Mouse (Mus musculus): ENCODE measurements around the gene Ccnb3.
"Not testable (repeated sequence)": the region's sequence is repeated elsewhere in the genome, so short reads cannot be mapped to it uniquely, and the experiment has no call there.

Ccnb3 gene

GRCm38 (mm10) chrX:7041519-7041918 is at the start of gene Ccnb3:
Ccnb3 (minus strand) TSS chrX:7041619.
- DNase-seq (ENCODE audit: low read depth, low spot score) = no peak

GRCm38 (mm10) chrX:7090323-7090722 is 48.9 kb upstream of the Ccnb3 start:
- no peak for DNase-seq (ENCODE audit: low read depth, low spot score)

GRCm38 (mm10) chrX:7085878-7086277 is 44.5 kb upstream of the Ccnb3 start:
- DNase-seq (ENCODE audit: low read depth, low spot score) = no peak

- DNase-seq (ENCODE audit: low read depth, low spot score) = no peak
These were observed 38.5 kb upstream of the Ccnb3 start for GRCm38 (mm10) chrX:7079820-7080429.

GRCm38 (mm10) chrX:7068002-7068401 is 26.6 kb upstream of the Ccnb3 start:
- DNase-seq (ENCODE audit: low read depth, low spot score) = no peak

GRCm38 (mm10) chrX:7067219-7067618 is 25.8 kb upstream of the Ccnb3 start, which contains the start of gene Akap4:
Akap4 (plus strand) TSS chrX:7067519.
- DNase-seq (ENCODE audit: low read depth, low spot score) = no peak

- DNase-seq (ENCODE audit: low read depth, low spot score) = no peak
These were observed 22.7 kb upstream of the Ccnb3 start for GRCm38 (mm10) chrX:7064109-7064508.

- DNase-seq (ENCODE audit: low read depth, low spot score) = no peak
These were observed 16.2 kb upstream of the Ccnb3 start for GRCm38 (mm10) chrX:7057634-7058033.

- DNase-seq (ENCODE audit: low read depth, low spot score) = no peak
These were observed 15.6 kb upstream of the Ccnb3 start for GRCm38 (mm10) chrX:7057056-7057455.

- DNase-seq (ENCODE audit: low read depth, low spot score) = not testable (repeated sequence)
These were observed 57.5 kb downstream of the Ccnb3 start for GRCm38 (mm10) chrX:6983916-6984315.

- DNase-seq (ENCODE audit: low read depth, low spot score) = no peak
These were observed 69.5 kb downstream of the Ccnb3 start for GRCm38 (mm10) chrX:6971956-6972355.

GRCm38 (mm10) chrX:6968598-6968997 is 72.8 kb downstream of the Ccnb3 start:
- DNase-seq (ENCODE audit: low read depth, low spot score) = peak; percentile 0

Measured in CD4-positive, CD25-positive, alpha-beta regulatory T cell, adult 2 months (primary cell).